Comparison of ENCODE assay signal across 10 mouse cellular contexts in genomic region chr3:88221519-88222390, GRCm38 (mm10). TPM values are rescaled to one million over a fixed set of nuclear protein-coding genes. Genes with fewer than 3 reads are reported as not detected.
DNase-seq lines count a peak whose midpoint lies in the region; ATAC-seq and TF ChIP-seq lines count a peak whose summit lies in the region.
"Had no signal": no experiment of that assay in that cellular context is flagged by ENCODE, and none has a peak within 500 bp of the region (broad histone marks: within the 10 kb centered on the region; RNA-seq: fewer than 3 reads in every experiment).

No protein-coding gene starts in this region.

- H3K27me3 ChIP-seq in forebrain, postnatal 0 days (ENCODE audit: insufficient read depth, low read length), result no peaks in the 10 kb centered on the region

- no peaks in the 10 kb centered on the region for H3K9me3 ChIP-seq in forebrain, postnatal 0 days (ENCODE audit: low read length)

- peak; percentile 43; the same call in 1 of the 2 replicates for TF ChIP-seq CTCF in forebrain, postnatal 0 days (IDR thresholded peaks at IDR 0.05; ENCODE audit: low read depth)

- H3K27ac ChIP-seq in forebrain, postnatal 0 days (ENCODE audit: low read depth, low read length), result peak overlapping the region; percentile 95

- intact Hi-C loops in heart, postnatal 36 days (cut with DNase I), result no loop called here

- H3K9ac ChIP-seq in forebrain, postnatal 0 days, result peak overlapping the region; percentile 50

- H3K4me3 ChIP-seq in forebrain, postnatal 0 days (ENCODE audit: low read depth, low read length), result no peak overlapping the region

- no peak for ATAC-seq in cerebellum, adult (ENCODE audit: insufficient number of reproducible peaks, low FRiP score, low TSS enrichment)
- ATAC-seq in forebrain, postnatal 0 days, result peak; percentile 83

- 11% methylated on average over 12 of the region's 12 CpGs for WGBS in forebrain, postnatal 0 days

- peak; percentile 61 for DNase-seq in cerebellum, adult 9-11 months
- peak; percentile 93 for DNase-seq in forebrain, postnatal 0 days
- peak; percentile 76 to 82 for DNase-seq in left cerebral cortex, adult 18-20 months (ENCODE audit: low spot score in 2 of 2)
- DNase-seq in right cerebral cortex, adult 18-20 months, result peak; percentile 92
- no peak for DNase-seq in spleen, adult 12 weeks (ENCODE audit: low spot score)
- DNase-seq in lung, postnatal 4 days, result no peak
- DNase-seq in heart, postnatal 36 days, result no peak

- H3K36me3 ChIP-seq in forebrain, postnatal 0 days (ENCODE audit: insufficient read depth), result peaks cover 67% of the 10 kb centered on the region

- H3K4me1 ChIP-seq in forebrain, postnatal 0 days (ENCODE audit: insufficient read depth), result peaks cover 69% of the 10 kb centered on the region

- peak overlapping the region; percentile 97 for H3K4me2 ChIP-seq in forebrain, postnatal 0 days (ENCODE audit: low read depth)

RNA-seq across cellular contexts. Expression of gene Rhbg, which starts 32.8 kb away (rescaled TPM):
- total RNA-seq in forebrain, postnatal 0 days (2014; rRNA removed), result 0.19 TPM in 1 of 2 replicates, not detected in the other
- 0.21 and 0.25 TPM in 2 replicates for polyA plus RNA-seq in forebrain, postnatal 0 days (2015; fragmentation: Nextera tagmentation; extraction: Ambion mirVana)
- not detected for total RNA-seq in left cerebral cortex, adult 18-20 months (2021)
- not detected for total RNA-seq in heart, postnatal 36 days (2021)
- total RNA-seq: heart, postnatal 4 days; megakaryocyte progenitor cell, adult 5-6 weeks had no signal

Comparison
In these comparisons a context has a peak if more than half of its experiments do, and no peak if none do; other contexts are left out.
1. DNase-seq: peak in cerebellum, adult 9-11 months (single experiment), forebrain, postnatal 0 days (single experiment), left cerebral cortex, adult 18-20 months (2 of 2) and right cerebral cortex, adult 18-20 months (single experiment); none in spleen, adult 12 weeks (single experiment), lung, postnatal 4 days (0 of 2) and heart, postnatal 36 days (0 of 2).